Mouse (Mus musculus) neural tube, embryonic 13.5 days (tissue): Measurements from ENCODE around the gene Gm266. TPM values are rescaled to one million over a fixed set of nuclear protein-coding genes. Genes with fewer than 3 reads are reported as not detected.
A peak's percentile ranks its signal among the peaks of the same experiment; 100 is the strongest.

Experiments
- ATAC-seq: fragments of 200-750 bp; cut with Nextera tagmentation; 2 replicates; pipeline ENCODE4 v1.8.0; 2017; ENCODE audit warnings: low read depth, mild to moderate bottlenecking, moderate TSS enrichment, moderate library complexity
- H3K27ac ChIP-seq: fragments of 300-500 bp; sonication (generic); replicated peaks from 2 replicates; pipeline ENCODE4 v1.5.1; 2015; ENCODE audit warnings: moderate library complexity, mild to moderate bottlenecking, inconsistent platforms
- H3K27me3 ChIP-seq: fragments of 300-500 bp; sonication (generic); 2 replicates; pipeline ENCODE4 v1.6.1; 2015; ENCODE audit warnings: mild to moderate bottlenecking, inconsistent platforms
- H3K36me3 ChIP-seq: fragments of 300-500 bp; sonication (generic); 2 replicates; pipeline ENCODE4 v1.6.1; 2015; ENCODE audit warnings: mild to moderate bottlenecking, inconsistent platforms
- H3K4me1 ChIP-seq: fragments of 300-500 bp; sonication (generic); replicated peaks from 2 replicates; pipeline ENCODE4 v1.6.1; 2015; ENCODE audit warnings: inconsistent platforms
- H3K4me2 ChIP-seq: fragments of 300-500 bp; sonication (generic); 2 replicates; pipeline ENCODE4 v1.6.1; 2015; ENCODE audit warnings: inconsistent platforms, mild to moderate bottlenecking, moderate library complexity
- H3K4me3 ChIP-seq: fragments of 300-500 bp; sonication (generic); 2 replicates; pipeline ENCODE4 v1.5.1; 2015; ENCODE audit warnings: mild to moderate bottlenecking, inconsistent platforms
- H3K9ac ChIP-seq: fragments of 300-500 bp; sonication (generic); 2 replicates; pipeline ENCODE4 v1.6.1; 2015; ENCODE audit warnings: moderate library complexity, mild to moderate bottlenecking, inconsistent platforms
- H3K9me3 ChIP-seq: fragments of 300-500 bp; sonication (generic); 2 replicates; pipeline ENCODE4 v1.6.1; 2016; ENCODE audit warnings: inconsistent platforms
- whole genome bisulfite sequencing: fragments of 180-500 bp; shearing (Covaris S2); methylation state at CpG from one replicate; pipeline ENCODE4 v1.1.7; 2015; 5-methylcytosine and 5-hydroxymethylcytosine counted together
- polyA plus RNA-seq: library from polyadenylated mRNA; unstranded; fragments of >200 nt; fragmentation: Nextera tagmentation; extraction: Ambion mirVana; gene quantifications from 2 replicates; pipeline ENCODE4 v1.2.1, GENCODE M21; 2015

The Gm266 gene
- 1.6 TPM in 2 replicates for polyA plus RNA-seq

DNA sequence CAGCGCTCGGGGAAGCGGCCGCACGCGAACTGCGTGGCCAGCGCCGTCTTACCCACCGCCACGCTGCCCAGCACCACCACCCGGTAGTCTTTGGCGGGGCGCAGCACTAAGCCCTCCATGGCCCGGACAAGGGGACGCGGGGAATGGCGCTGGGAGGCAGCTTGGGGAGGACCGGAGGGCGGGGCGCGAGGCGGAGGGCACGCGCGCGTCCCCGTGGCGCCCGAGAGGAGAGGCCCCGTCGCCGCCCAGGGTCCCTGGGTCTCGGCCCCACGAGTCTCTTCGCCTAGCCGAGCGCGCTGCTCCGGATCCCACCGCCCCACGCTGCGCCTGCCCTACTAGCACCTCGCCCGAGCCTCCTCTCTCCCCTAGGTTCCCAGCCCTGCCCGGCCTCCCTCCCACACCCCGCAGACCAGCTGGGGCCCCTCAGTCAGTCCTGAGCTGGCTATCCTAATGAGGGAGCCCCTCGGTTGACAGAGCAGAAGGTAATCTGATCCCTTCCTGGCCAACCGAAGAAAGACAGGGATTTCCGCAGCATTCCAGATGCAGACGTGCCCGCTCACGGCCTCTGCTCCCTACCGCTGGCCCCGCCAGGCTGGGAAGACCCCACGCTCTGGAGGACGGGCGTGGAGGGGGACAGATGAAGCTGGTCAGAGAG lies at the start of gene Gm266:
Gene Gm266 (minus strand): TSS at position 172 of the 655 bp plus-strand sequence.
- no peaks in the 10 kb centered on the region for H3K9me3 ChIP-seq
- H3K4me3 ChIP-seq: peak within 1 kb of the TSS; percentile 39
- H3K27ac ChIP-seq: no peak within 1 kb of the TSS
- no peaks in the 10 kb centered on the region for H3K36me3 ChIP-seq
- peak within 1 kb of the TSS; percentile 63 for H3K4me2 ChIP-seq
- WGBS: under 1% methylated on average over 56 of the region's 58 CpGs
- peaks cover 29% of the 10 kb centered on the region for H3K4me1 ChIP-seq
- H3K27me3 ChIP-seq: peaks cover 78% of the 10 kb centered on the region
- H3K9ac ChIP-seq: peak within 1 kb of the TSS; percentile 56
- ATAC-seq: peak; percentile 64

DNA sequence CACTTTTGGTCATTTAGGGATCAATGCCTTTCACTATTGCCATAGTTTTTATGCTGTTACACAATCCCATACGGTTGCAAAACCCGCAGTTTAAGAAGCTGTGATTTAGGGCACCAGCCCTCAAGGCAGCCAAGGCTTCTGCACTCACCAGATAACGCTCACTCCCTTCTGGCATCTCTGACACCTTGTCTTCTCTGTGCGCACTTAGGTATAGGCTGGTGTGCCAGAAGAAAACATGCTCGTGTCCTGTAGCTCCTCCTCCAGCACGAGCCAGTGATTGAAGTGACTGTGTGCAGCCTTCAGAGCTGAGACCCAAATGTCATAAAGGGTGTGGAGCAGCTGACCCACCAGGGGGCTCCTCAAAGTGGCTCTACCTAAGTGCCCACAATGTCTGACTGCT lies 49.7 kb upstream of the Gm266 start:
- no peak overlapping the region for H3K4me3 ChIP-seq
- H3K4me1 ChIP-seq: peaks cover 37% of the 10 kb centered on the region
- no peak overlapping the region for H3K9ac ChIP-seq
- 64% methylated on average over 6 of the region's 6 CpGs for WGBS
- H3K9me3 ChIP-seq: no peaks in the 10 kb centered on the region
- H3K27ac ChIP-seq: no peak overlapping the region
- no peak for ATAC-seq
- no peak overlapping the region for H3K4me2 ChIP-seq
- peaks cover 11% of the 10 kb centered on the region for H3K36me3 ChIP-seq
- no peaks in the 10 kb centered on the region for H3K27me3 ChIP-seq

DNA sequence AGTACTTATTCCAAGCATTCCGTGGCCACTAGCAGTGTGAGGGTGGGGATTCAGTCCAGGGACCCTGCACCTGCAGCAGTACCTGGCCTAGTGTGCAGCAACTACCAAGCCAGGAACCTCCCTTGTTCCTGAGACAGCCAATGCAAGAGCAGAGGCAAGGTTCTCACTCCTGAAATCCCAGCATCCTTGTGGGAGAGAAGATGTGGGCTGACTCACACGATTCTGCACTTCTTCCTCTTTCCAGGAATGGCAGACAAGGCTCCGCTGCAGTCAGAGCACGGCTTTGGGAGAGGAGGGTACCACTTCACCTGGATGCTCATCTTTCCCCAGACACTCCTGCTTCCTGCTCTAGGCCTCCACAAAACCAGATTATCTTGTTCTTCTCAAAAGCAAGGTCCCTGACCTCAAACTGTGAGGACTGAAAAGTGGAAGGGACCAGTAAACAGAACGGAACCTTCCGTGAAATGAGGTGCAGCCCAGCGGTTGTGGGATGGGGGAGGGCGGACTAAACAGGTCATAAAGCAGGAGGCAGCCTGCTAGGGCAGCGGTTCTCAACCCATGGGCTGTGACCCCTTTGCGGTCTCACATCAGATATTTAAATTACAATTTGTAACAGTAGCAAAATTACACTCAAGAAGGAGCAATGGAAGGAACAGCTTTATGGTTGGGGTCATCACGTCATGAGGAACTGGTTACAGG lies 47.6 kb upstream of the Gm266 start:
- H3K4me2 ChIP-seq: no peak overlapping the region
- no peak overlapping the region for H3K4me3 ChIP-seq
- no peak overlapping the region for H3K27ac ChIP-seq
- H3K9ac ChIP-seq: no peak overlapping the region
- WGBS: 63% methylated on average over 11 of the region's 11 CpGs
- H3K27me3 ChIP-seq: no peaks in the 10 kb centered on the region
- no peak for ATAC-seq
- H3K9me3 ChIP-seq: no peaks in the 10 kb centered on the region
- no peaks in the 10 kb centered on the region for H3K36me3 ChIP-seq
- H3K4me1 ChIP-seq: peaks cover 22% of the 10 kb centered on the region

DNA sequence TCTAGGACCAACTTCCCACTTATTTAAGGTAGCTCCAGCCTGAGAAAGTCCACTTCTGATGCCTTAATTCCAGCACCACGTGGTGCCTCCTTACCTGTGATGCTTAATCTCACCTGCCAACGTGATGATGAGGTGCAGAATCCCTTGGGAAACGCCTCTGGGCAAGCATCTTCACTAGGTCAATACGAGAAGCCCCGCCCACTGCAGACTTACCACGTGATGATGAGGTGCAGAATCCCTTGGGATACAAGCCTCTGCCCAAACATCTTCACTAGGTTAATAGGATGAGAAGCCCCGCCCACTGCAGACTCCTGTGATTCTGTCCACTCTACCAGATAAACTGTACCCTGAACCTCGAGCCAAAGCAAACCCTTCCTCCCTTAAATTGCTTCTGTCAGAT lies 43.6 kb upstream of the Gm266 start:
- Histone ChIP-seq H3K9ac (no peak overlapping the region), H3K27me3 (no peaks in the 10 kb centered on the region), H3K4me1 (no peaks in the 10 kb centered on the region), H3K4me2 (no peak overlapping the region), H3K9me3 (no peaks in the 10 kb centered on the region), H3K4me3 (no peak overlapping the region), H3K36me3 (no peaks in the 10 kb centered on the region), H3K27ac (no peak overlapping the region)
- no peak for ATAC-seq
- 20% methylated on average over 8 of the region's 8 CpGs for WGBS

DNA sequence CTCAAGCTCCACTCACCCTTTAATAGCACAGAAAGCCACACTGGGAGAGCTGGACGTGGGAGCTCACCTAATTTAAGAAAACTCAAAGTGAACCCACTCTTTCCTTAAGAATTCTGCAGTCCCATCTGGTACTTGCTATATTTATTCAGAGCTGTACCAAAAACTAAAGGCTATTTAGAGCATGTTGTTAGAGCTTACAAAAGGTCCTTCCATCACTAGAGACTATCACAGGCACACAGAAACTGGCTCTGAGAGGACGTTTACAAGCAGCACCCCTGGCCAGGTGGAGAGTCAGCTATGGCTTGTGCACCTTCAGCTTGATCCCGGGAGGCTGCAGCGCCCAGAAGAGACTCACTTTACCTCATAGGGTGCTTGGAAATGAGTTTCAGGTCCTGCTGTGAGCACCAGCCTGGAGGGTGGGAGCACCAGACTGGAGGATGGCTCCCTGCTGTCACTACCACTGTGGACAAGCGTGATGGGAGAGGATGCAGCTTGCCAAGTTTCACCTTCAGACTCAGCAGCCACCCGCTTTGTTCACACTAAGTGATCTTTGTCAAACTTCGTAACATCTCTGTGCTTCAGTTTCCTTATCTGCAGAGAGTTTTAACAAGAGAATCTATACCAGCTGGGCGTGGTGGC lies 42.1 kb upstream of the Gm266 start:
- ATAC-seq: no peak
- Histone ChIP-seq H3K4me3 (no peak overlapping the region), H3K27ac (no peak overlapping the region), H3K9me3 (0 out of 2 replicates have a peak, but pooled peaks cover 5% of the 10 kb centered on the region), H3K27me3 (no peaks in the 10 kb centered on the region), H3K9ac (no peak overlapping the region), H3K4me1 (no peaks in the 10 kb centered on the region), H3K4me2 (no peak overlapping the region), H3K36me3 (no peaks in the 10 kb centered on the region)
- 69% methylated on average over 8 of the region's 8 CpGs for WGBS

DNA sequence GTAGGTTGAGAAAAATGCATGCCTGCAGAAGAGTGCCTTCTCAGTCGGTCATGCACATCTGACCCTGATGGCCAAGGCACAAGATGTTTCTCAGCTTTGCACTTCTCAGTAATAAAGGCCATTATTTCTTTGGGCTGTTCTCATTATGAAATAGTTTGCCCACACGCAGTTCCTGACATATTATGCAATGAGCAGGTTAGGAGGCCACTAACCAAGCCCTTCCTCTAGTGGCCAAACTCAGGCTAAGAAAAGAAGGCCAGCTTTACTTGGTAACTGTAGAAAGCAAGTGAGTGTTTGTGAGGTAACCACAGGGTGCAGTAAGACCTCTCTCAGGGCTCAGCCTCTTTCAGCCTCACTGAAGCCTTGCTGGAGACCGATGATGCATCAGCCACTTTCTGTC lies 39.3 kb upstream of the Gm266 start:
- Histone ChIP-seq H3K4me2 (no peak overlapping the region), H3K9ac (no peak overlapping the region), H3K4me1 (no peaks in the 10 kb centered on the region), H3K4me3 (no peak overlapping the region), H3K9me3 (peaks cover 17% of the 10 kb centered on the region), H3K27ac (no peak overlapping the region), H3K27me3 (no peaks in the 10 kb centered on the region), H3K36me3 (no peaks in the 10 kb centered on the region)
- WGBS: 85% methylated on average over 3 of the region's 3 CpGs
- ATAC-seq: no peak

DNA sequence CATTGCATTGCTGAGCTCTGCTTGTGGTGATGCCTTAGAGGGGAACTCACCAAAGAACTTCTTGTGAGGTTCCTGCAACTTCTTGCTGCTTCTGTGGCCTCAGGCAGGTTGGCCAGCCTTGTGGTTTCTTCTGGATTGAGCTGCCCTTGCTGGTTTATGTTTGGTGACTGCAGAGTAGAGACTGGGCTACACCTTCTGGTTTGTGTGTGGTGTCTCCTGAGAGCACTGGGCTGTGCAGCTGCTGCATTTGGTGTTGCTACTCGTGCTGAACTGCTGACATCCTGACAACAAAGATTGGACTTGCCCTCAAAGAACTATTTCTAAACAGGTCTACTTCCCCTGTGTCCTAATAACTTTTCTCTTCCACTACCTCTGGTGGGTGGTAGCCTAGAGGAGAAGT lies 38.8 kb upstream of the Gm266 start:
- Histone ChIP-seq H3K27me3 (no peaks in the 10 kb centered on the region), H3K9ac (no peak overlapping the region), H3K4me3 (no peak overlapping the region), H3K27ac (no peak overlapping the region), H3K4me2 (no peak overlapping the region), H3K9me3 (peaks cover 17% of the 10 kb centered on the region), H3K36me3 (no peaks in the 10 kb centered on the region), H3K4me1 (no peaks in the 10 kb centered on the region)
- no peak for ATAC-seq
- WGBS: 68% methylated on average over 1 of the region's 1 CpGs

DNA sequence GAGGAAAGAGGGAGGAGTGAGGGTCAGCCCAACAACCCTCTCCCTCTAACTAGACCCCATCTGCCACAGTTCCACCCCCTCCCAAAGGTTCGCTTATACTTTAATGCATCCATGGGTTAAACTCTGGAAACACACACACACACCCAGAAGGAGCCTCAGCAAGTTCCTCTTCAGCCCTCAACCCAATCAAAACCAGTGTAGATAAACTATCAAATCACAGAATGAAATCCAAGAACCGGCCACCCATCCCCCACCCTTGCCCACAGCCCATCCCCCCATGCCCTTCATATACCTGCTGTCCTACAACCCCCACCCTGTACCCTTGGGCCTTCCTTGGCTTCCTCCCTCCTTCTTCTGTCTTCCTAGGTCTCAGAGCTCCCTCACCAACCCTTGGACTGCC lies 35.4 kb upstream of the Gm266 start:
- ATAC-seq: no peak
- 85% methylated on average over 2 of the region's 2 CpGs for WGBS

DNA sequence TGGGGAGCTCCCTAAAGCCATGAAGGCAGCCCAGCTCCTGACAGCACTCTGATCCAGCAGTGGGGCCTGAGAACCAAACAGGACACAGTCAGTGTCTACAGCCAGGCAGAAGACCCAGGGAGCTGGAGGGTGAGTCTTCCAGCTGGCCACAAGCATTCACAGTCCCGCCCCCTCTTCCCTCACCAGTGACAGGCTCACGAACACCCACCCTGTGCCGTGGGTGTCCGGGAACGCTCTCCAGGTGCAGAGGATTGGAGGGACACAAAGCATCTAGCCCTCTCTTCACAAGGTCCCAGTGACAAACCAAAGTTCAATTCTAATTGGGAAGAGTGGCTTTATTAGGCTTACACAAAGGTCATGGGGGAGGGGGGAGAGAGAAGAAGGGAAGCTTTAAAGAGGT lies 34.2 kb upstream of the Gm266 start:
- no peak overlapping the region for H3K4me3 ChIP-seq
- no peaks in the 10 kb centered on the region for H3K4me1 ChIP-seq
- H3K9me3 ChIP-seq: peaks cover 17% of the 10 kb centered on the region
- H3K36me3 ChIP-seq: no peaks in the 10 kb centered on the region
- WGBS: 74% methylated on average over 5 of the region's 5 CpGs
- ATAC-seq: no peak
- H3K27ac ChIP-seq: no peak overlapping the region
- no peaks in the 10 kb centered on the region for H3K27me3 ChIP-seq
- no peak overlapping the region for H3K4me2 ChIP-seq
- H3K9ac ChIP-seq: no peak overlapping the region

More for the DNA sequence above, 35.4 kb upstream of the Gm266 start:
- H3K27ac ChIP-seq: no peak overlapping the region
- no peak overlapping the region for H3K4me3 ChIP-seq
- no peaks in the 10 kb centered on the region for H3K27me3 ChIP-seq
- H3K4me2 ChIP-seq: no peak overlapping the region
- H3K9me3 ChIP-seq: peaks cover 17% of the 10 kb centered on the region
- H3K36me3 ChIP-seq: no peaks in the 10 kb centered on the region
- no peak overlapping the region for H3K9ac ChIP-seq
- no peaks in the 10 kb centered on the region for H3K4me1 ChIP-seq

DNA sequence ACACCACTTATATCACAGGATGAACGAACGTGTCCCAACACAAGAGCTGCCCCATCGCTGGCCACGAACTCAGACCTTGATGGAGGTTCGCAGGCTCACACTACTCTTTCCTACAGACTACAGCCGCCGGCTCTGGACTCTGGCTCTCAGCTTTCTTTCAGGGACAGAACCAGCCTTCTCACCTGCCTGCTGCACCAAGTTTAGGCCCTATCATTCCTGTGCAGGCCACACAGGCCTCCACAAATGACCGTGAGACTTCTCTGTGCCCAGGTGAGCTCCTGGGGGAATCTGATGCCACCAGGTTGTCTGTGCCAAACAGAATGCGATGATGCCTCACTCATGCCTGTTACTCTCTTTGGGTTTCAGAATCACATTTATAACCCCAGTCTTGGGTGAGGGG lies 32.8 kb upstream of the Gm266 start:
- H3K27me3 ChIP-seq: no peaks in the 10 kb centered on the region
- H3K36me3 ChIP-seq: no peaks in the 10 kb centered on the region
- H3K9ac ChIP-seq: no peak overlapping the region
- 90% methylated on average over 9 of the region's 9 CpGs for WGBS
- no peak for ATAC-seq
- no peak overlapping the region for H3K4me2 ChIP-seq
- no peak overlapping the region for H3K27ac ChIP-seq
- peaks cover 8% of the 10 kb centered on the region; the same call in 1 of the 2 replicates for H3K4me1 ChIP-seq
- peaks cover 17% of the 10 kb centered on the region for H3K9me3 ChIP-seq
- no peak overlapping the region for H3K4me3 ChIP-seq

DNA sequence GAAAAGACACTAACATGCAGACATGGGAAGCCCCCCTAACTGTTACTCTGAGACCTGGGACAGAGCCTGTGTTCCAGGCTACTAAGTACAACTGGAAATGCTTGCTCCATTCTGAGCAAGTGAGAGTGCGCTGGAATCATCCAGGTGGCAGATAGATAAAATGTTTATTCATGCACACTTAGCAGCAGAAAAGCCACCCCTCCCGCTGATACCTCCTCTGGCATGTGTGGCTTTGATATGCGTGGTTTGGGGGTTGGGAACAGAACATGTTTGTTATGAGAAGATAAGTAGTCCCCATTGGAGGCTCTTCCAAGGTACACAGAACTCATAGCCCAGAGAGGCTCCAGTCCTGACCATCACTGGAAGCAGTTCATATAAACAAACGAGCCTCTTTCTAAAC lies 32.3 kb upstream of the Gm266 start:
- no peak for ATAC-seq
- H3K9ac ChIP-seq: no peak overlapping the region
- WGBS: 72% methylated on average over 4 of the region's 4 CpGs
- peaks cover 8% of the 10 kb centered on the region; the same call in 1 of the 2 replicates for H3K4me1 ChIP-seq
- no peaks in the 10 kb centered on the region for H3K27me3 ChIP-seq
- H3K4me2 ChIP-seq: no peak overlapping the region
- no peak overlapping the region for H3K4me3 ChIP-seq
- peaks cover 13% of the 10 kb centered on the region for H3K9me3 ChIP-seq
- H3K36me3 ChIP-seq: no peaks in the 10 kb centered on the region
- H3K27ac ChIP-seq: no peak overlapping the region

DNA sequence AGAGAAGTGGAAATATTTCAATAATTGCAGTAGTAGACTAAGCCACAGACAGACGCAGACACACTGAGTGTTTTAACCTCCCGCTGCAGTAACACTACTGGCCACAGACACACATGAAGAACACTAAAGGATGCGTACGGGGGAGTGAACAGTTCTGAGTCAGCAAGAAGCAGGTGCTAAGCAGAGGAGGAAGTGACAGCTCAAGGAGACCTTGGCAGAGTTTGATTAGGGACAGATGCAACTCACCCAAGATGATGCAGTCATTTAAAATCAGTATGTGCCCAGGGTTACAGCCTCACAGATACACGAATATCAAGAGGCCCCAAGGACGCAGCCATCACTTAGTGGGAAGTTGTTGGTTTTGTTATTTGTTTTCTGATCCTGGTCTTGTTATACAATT lies 31.2 kb upstream of the Gm266 start:
- H3K4me3 ChIP-seq: no peak overlapping the region
- 89% methylated on average over 6 of the region's 6 CpGs for WGBS
- no peak overlapping the region for H3K9ac ChIP-seq
- ATAC-seq: no peak
- no peaks in the 10 kb centered on the region for H3K36me3 ChIP-seq
- no peaks in the 10 kb centered on the region for H3K27me3 ChIP-seq
- peaks cover 8% of the 10 kb centered on the region; the same call in 1 of the 2 replicates for H3K4me1 ChIP-seq
- no peak overlapping the region for H3K4me2 ChIP-seq
- peaks cover 2% of the 10 kb centered on the region; the same call in 1 of the 2 replicates for H3K9me3 ChIP-seq
- no peak overlapping the region for H3K27ac ChIP-seq
